Mouse (Mus musculus) midbrain, embryonic 13.5 days (tissue): ENCODE results near the gene Tsc1. TPM values are rescaled to one million over a fixed set of nuclear protein-coding genes. Genes with fewer than 3 reads are reported as not detected.

Experiments
- ATAC-seq: fragments of 200-750 bp; cut with Nextera tagmentation; 2 replicates; pipeline ENCODE4 v1.8.0; 2017; ENCODE audit warnings: mild to moderate bottlenecking, moderate TSS enrichment, moderate library complexity
- H3K27ac ChIP-seq: fragments of 300-500 bp; sonication (generic); 2 replicates; pipeline ENCODE4 v1.5.1; 2015; ENCODE audit warnings: inconsistent platforms, mild to moderate bottlenecking, moderate library complexity
- H3K27me3 ChIP-seq: fragments of 300-500 bp; sonication (generic); 2 replicates; pipeline ENCODE4 v1.6.1; 2015; ENCODE audit warnings: mild to moderate bottlenecking, inconsistent platforms
- H3K36me3 ChIP-seq: fragments of 300-500 bp; sonication (generic); 2 replicates; pipeline ENCODE4 v1.6.1; 2015; ENCODE audit warnings: mild to moderate bottlenecking, inconsistent platforms
- H3K4me1 ChIP-seq: fragments of 300-500 bp; sonication (generic); replicated peaks from 2 replicates; pipeline ENCODE4 v1.6.1; 2015; ENCODE audit warnings: inconsistent platforms
- H3K4me2 ChIP-seq: fragments of 300-500 bp; sonication (generic); replicated peaks from 2 replicates; pipeline ENCODE4 v1.6.1; 2015; ENCODE audit warnings: moderate library complexity, mild to moderate bottlenecking, inconsistent platforms
- H3K4me3 ChIP-seq: fragments of 300-500 bp; sonication (generic); replicated peaks from 2 replicates; pipeline ENCODE4 v1.5.1; 2015; ENCODE audit warnings: mild to moderate bottlenecking, inconsistent platforms
- H3K9ac ChIP-seq: fragments of 300-500 bp; sonication (generic); replicated peaks from 2 replicates; pipeline ENCODE4 v1.6.1; 2015; ENCODE audit warnings: mild to moderate bottlenecking, inconsistent platforms
- H3K9me3 ChIP-seq: fragments of 300-500 bp; sonication (generic); 2 replicates; pipeline ENCODE4 v1.6.1; 2016; ENCODE audit warnings: mild to moderate bottlenecking, inconsistent platforms
- WGBS: fragments of 180-500 bp; shearing (Covaris S2); methylation state at CpG from one replicate; pipeline ENCODE4 v1.1.7; 2015; 5-methylcytosine and 5-hydroxymethylcytosine counted together
- polyA plus RNA-seq: library from polyadenylated mRNA; unstranded; fragments of >200 nt; fragmentation: Nextera tagmentation; extraction: Ambion mirVana; gene quantifications from 2 replicates; pipeline ENCODE4 v1.2.1, GENCODE M21; 2015

The Tsc1 gene
- polyA plus RNA-seq = 37.1 and 38.4 TPM in 2 replicates

GRCm38 (mm10) chr2:28640461-28641424, at the start of gene Tsc1:
Tsc1 (plus strand) TSS chr2:28641228.
- H3K9me3 ChIP-seq = no peaks in the 10 kb centered on the region
- WGBS = 2% methylated on average over 47 of the region's 47 CpGs
- H3K4me3 ChIP-seq = peak within 1 kb of the TSS; percentile 99
- H3K36me3 ChIP-seq = no peaks in the 10 kb centered on the region
- ATAC-seq = peak; percentile 94
- peaks cover 29% of the 10 kb centered on the region for H3K4me1 ChIP-seq
- peak within 1 kb of the TSS; percentile 96 for H3K9ac ChIP-seq
- H3K4me2 ChIP-seq = peak within 1 kb of the TSS; percentile 80
- H3K27me3 ChIP-seq = no peaks in the 10 kb centered on the region
- peak within 1 kb of the TSS; percentile 93 for H3K27ac ChIP-seq

GRCm38 (mm10) chr2:28591479-28591878, 49.5 kb upstream of the Tsc1 start:
- ATAC-seq = no peak
- H3K4me1 ChIP-seq = no peaks in the 10 kb centered on the region
- H3K4me3 ChIP-seq = no peak overlapping the region
- no peak overlapping the region for H3K4me2 ChIP-seq
- no peak overlapping the region for H3K27ac ChIP-seq
- 89% methylated on average over 2 of the region's 2 CpGs for WGBS
- no peak overlapping the region for H3K9ac ChIP-seq
- peaks cover 6% of the 10 kb centered on the region for H3K27me3 ChIP-seq
- H3K36me3 ChIP-seq = no peaks in the 10 kb centered on the region
- H3K9me3 ChIP-seq = no peaks in the 10 kb centered on the region

GRCm38 (mm10) chr2:28592809-28593208, 48.2 kb upstream of the Tsc1 start:
- Histone ChIP-seq H3K27me3 (peaks cover 4% of the 10 kb centered on the region), H3K4me2 (no peak overlapping the region), H3K9ac (no peak overlapping the region), H3K9me3 (no peaks in the 10 kb centered on the region), H3K4me1 (peaks cover 1% of the 10 kb centered on the region; the same call in 1 of the 2 replicates), H3K27ac (no peak overlapping the region), H3K36me3 (no peaks in the 10 kb centered on the region), H3K4me3 (no peak overlapping the region)
- ATAC-seq = no peak
- 7% methylated on average over 15 of the region's 15 CpGs for WGBS

- ATAC-seq = no peak
- no peaks in the 10 kb centered on the region for H3K9me3 ChIP-seq
- 87% methylated on average over 7 of the region's 7 CpGs for WGBS
- H3K27me3 ChIP-seq = peaks cover under 1% of the 10 kb centered on the region
- H3K4me3 ChIP-seq = no peak overlapping the region
- H3K36me3 ChIP-seq = no peaks in the 10 kb centered on the region
- H3K27ac ChIP-seq = no peak overlapping the region
- peaks cover 10% of the 10 kb centered on the region for H3K4me1 ChIP-seq
- H3K4me2 ChIP-seq = no peak overlapping the region
- no peak overlapping the region for H3K9ac ChIP-seq
Observed at GRCm38 (mm10) chr2:28596021-28596420, 45.0 kb upstream of the Tsc1 start.

GRCm38 (mm10) chr2:28596998-28597397, 44.0 kb upstream of the Tsc1 start:
- H3K9me3 ChIP-seq = no peaks in the 10 kb centered on the region
- WGBS = 93% methylated on average over 7 of the region's 7 CpGs
- no peak overlapping the region for H3K27ac ChIP-seq
- no peak overlapping the region for H3K4me2 ChIP-seq
- peaks cover 10% of the 10 kb centered on the region for H3K4me1 ChIP-seq
- no peak overlapping the region for H3K9ac ChIP-seq
- H3K4me3 ChIP-seq = no peak overlapping the region
- H3K27me3 ChIP-seq = no peaks in the 10 kb centered on the region; the same call in 1 of the 2 replicates
- H3K36me3 ChIP-seq = no peaks in the 10 kb centered on the region
- ATAC-seq = no peak

GRCm38 (mm10) chr2:28597733-28598547, 43.1 kb upstream of the Tsc1 start:
- Histone ChIP-seq H3K27me3 (no peaks in the 10 kb centered on the region; the same call in 1 of the 2 replicates), H3K9me3 (no peaks in the 10 kb centered on the region), H3K27ac (no peak overlapping the region; the same call in 1 of the 2 replicates), H3K4me2 (no peak overlapping the region), H3K4me1 (peaks cover 10% of the 10 kb centered on the region), H3K36me3 (no peaks in the 10 kb centered on the region), H3K4me3 (no peak overlapping the region), H3K9ac (no peak overlapping the region)
- ATAC-seq = 0 out of 2 replicates have a peak, but pooled peaks have one; percentile 53
- 76% methylated on average over 7 of the region's 7 CpGs for WGBS

- no peaks in the 10 kb centered on the region for H3K36me3 ChIP-seq
Observed at GRCm38 (mm10) chr2:28598692-28599568, 42.1 kb upstream of the Tsc1 start.

GRCm38 (mm10) chr2:28599569-28599900, 41.5 kb upstream of the Tsc1 start:
- no peak for ATAC-seq
- Histone ChIP-seq H3K27me3 (no peaks in the 10 kb centered on the region), H3K4me2 (no peak overlapping the region), H3K36me3 (no peaks in the 10 kb centered on the region), H3K9ac (0 out of 2 replicates have a peak overlapping the region, but pooled peaks have one; percentile 4), H3K27ac (no peak overlapping the region), H3K4me3 (no peak overlapping the region), H3K9me3 (no peaks in the 10 kb centered on the region), H3K4me1 (peaks cover 10% of the 10 kb centered on the region)
- 76% methylated on average over 6 of the region's 6 CpGs for WGBS

More at GRCm38 (mm10) chr2:28598692-28599568, 42.1 kb upstream of the Tsc1 start:
- H3K4me2 ChIP-seq = no peak overlapping the region
- peaks cover 10% of the 10 kb centered on the region for H3K4me1 ChIP-seq
- no peak for ATAC-seq
- no peaks in the 10 kb centered on the region for H3K9me3 ChIP-seq
- no peak overlapping the region for H3K27ac ChIP-seq
- WGBS = 64% methylated on average over 12 of the region's 12 CpGs
- no peaks in the 10 kb centered on the region; the same call in 1 of the 2 replicates for H3K27me3 ChIP-seq
- no peak overlapping the region for H3K4me3 ChIP-seq
- H3K9ac ChIP-seq = 0 out of 2 replicates have a peak overlapping the region, but pooled peaks have one; percentile 4

GRCm38 (mm10) chr2:28601720-28602590, 39.1 kb upstream of the Tsc1 start:
- Histone ChIP-seq H3K27ac (no peak overlapping the region), H3K27me3 (no peaks in the 10 kb centered on the region), H3K9me3 (no peaks in the 10 kb centered on the region), H3K36me3 (no peaks in the 10 kb centered on the region), H3K4me3 (no peak overlapping the region), H3K9ac (no peak overlapping the region), H3K4me1 (peaks cover 10% of the 10 kb centered on the region), H3K4me2 (no peak overlapping the region)
- ATAC-seq = no peak
- WGBS = 71% methylated on average over 12 of the region's 12 CpGs

- Histone ChIP-seq H3K27ac (no peak overlapping the region), H3K36me3 (no peaks in the 10 kb centered on the region), H3K27me3 (no peaks in the 10 kb centered on the region), H3K4me1 (peaks cover 1% of the 10 kb centered on the region; the same call in 1 of the 2 replicates), H3K9me3 (no peaks in the 10 kb centered on the region), H3K4me2 (no peak overlapping the region), H3K4me3 (no peak overlapping the region), H3K9ac (no peak overlapping the region)
- ATAC-seq = no peak
- WGBS = 97% methylated on average over 5 of the region's 5 CpGs
Observed at GRCm38 (mm10) chr2:28603542-28603941, 37.5 kb upstream of the Tsc1 start.
